Mouse (Mus musculus): Measurements from ENCODE around the gene Grm1.
"Not testable (repeated sequence)": the region's sequence is repeated elsewhere in the genome, so short reads cannot be mapped to it uniquely, and the experiment has no call there.

Gene Grm1

DNA sequence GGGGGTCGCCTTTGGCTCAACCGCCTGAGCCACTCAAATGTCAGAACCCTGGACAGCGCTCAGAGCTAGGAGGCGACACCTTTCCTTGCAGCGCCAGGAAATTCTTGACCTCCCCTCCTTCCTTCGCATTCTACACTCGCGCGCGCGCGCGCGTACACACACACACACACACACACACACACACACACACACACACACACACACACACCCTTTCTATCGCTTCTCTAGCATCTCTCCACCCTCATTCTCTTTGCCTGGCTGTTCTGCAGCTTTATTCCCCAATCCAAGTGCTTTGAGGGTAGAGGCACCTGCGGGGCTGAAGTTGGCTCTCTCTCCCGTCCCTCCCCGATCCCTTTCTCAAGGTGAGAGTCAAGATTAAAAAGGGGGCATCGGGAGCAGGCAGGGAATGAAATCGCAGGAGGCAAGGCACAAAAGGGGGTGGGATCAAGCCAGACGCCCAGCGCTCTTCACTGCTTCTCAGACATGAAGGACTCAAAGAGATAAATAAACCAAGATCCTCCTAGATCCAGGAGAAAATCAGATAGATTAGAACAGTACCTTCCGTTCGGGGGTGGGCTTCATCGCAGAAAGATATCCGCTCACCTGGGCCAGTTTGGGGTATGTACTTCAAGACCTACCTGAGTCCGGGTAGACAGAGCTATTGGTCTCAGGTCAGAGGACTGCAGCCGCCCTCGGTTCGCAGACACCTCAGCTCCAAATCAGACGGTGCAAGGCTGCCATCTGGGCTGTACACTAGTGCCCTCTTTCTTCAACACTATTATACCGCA lies at the start of gene Grm1:
Grm1 (minus strand) TSS at position 746 of the 788 bp plus-strand sequence.
- DNase-seq, result peak; percentile 75 to 76

DNA sequence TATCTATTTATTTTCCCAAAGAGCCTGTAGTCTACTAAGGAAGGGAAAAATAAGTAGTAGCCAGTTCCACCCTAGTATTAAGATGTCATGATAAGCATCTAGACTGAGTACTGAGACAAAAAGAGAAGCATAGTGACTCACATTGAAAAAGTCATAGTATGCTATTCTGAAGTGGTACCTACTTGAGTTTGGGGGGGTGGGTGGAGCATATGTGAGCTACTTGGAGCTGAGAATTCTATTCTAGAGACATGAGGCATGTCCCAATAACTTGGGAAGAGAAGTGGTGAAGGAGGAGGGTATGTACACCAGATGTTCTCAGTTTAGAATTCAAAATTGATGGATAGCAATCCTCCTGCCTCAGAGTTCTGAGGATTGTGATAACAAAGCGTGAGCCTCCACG lies 39.6 kb upstream of the Grm1 start:
- no peak for DNase-seq

DNA sequence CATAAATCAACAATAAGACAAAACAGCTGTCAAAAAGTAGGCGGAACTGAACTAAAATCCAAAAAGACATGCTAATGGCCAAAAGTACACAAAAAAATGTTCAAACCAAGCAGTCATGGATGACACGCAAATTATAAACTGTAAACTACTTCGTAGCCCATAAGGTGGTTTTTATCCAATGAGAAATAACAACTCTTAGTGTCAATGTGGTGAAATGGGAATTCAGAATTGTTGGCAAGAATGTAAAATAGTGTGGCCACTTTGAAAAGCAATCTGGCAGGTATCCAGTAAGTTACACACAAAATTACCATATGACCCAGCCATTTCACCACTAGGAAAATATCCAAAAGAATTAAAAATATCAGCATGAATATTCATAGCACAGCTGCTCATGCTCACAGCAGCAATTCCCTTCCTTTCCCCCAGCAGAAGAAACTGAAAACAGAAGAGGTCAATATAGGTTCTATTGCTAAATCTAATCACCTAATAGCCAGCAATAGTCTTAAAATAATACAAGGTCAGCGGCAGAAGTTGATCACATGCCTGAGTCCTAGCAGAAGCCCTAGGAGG lies 16.4 kb upstream of the Grm1 start:
- DNase-seq, result no peak

DNA sequence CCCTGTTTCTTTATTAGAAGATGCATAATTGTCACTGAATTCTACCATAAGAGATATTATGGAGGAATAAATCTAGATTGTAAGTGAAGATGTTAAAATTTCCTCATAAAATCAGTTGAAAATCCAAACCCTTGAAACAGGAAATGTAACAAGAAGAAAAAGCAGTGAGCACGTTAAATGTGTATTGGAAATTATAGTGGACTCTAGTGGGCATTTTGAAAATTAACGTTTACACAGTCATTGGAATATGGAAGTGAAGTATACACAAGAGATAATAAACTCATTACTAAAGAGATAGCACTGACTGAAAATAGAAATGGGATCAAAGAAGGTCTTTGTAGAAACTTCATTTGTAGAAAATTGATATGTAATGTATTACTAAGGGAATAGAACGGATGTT lies 4.2 kb upstream of the Grm1 start:
- DNase-seq, result no peak

DNA sequence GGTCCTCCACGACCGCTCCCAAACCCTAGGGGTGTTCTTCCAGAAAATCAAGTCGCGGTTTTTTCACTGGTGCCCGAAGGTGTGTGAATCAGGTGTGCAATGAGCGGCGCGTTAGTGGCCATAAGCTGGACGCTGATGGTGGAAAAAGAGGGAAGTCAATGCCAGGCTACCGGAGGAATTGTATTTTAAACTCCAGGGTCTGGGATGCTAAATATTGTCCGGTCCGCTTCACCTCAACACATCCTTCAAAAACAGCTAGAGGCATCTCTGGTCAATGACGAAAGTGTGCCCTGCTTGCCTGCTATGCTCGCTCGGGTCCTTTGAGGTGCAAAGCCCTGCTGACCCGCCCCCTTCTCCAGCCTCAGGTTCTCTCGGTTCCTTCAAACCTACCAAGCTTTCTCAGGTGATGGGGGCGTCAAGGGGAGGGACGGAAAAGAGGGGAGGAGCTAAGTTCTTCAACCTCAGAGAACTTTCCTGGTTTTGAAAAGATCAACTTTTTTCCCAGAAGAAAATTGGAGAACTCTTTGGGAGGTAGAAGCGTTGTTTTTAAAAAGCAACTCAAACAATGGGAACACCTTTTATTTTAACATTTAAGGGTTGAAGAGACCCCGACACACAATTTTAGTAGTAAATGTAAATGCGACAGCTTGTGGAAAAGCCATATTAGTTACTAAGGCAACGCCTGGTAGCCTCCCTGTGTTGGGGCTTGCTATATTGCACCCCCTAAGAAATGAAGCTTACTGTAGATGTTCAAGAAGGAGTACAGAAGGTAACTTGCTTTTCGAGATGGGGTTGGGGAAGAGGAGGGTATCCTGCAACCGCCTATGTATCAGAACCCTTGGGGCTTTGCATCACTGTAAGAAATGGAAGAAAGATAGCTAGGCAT lies 1.2 kb downstream of the Grm1 start:
- DNase-seq, result no peak

DNA sequence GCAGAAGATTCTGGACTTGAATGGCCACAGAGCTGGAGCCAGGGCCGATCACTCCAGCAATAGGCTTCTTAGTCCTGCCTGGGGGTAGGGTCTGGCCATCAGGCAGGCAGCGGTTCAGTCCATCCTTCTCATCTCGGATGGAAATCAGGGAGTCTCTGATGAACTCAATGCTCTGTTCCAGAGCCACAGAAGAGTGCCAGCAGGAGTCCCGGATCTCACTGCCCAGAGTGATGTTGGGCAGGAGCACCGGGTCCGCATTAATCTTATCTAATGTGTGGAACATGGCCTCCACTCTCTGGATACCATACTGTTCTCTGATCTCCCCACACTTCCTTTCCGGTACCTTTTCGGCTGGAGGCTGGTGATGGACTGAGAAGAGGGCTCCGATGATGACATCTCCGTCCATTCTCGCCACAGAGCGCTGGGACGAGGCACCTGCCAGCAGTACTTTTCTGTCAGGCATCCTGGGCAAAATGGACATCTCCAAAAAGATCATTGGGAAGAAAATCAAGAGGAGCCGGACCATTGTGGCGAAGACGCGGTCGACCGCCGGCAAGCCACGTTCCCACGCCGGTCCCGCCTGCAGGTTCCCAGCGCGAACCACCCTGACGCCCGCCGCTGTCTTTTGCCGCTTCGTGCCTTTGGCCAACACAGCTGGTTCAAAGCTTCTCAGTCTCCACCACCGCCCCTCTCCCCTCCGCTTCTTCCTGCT lies 2.0 kb downstream of the Grm1 start:
- DNase-seq, result no peak

DNA sequence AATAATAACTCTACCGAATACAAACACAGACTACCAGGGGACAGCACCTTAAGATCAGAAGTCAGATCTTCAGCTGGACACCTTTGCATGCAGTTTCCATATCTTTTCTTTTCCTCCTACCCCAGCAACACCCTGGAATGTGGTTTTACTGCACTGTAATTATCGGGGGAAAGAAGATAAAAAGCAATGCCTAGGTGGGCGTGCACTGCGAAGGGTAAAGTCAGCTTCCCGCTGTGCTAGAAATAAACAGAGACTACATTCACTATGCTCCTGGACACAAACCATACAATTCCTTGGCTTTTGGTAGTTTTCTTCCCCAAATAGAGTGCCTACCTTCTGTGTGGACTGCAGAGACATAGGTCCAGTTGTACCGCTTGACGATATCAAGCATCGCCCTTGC lies 2.6 kb downstream of the Grm1 start:
- no peak for DNase-seq

DNA sequence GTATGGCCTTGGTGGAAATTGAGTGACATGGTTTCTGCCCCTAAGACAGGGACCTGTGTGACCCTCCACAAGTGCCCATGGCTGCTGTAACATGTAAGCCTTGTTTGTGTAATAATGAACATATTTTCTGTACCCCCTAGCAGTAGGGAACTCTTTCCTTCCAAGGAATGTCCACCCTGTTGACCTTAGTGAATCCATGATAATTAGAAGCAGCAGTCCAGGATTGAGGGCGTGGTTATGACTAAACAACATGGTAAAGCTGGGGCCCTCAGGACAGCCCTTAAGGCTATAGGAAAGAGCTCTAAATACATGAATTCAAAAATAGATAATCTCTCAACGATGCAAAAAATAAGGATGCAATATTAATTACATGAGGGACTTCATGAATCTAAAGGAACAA lies 17.0 kb downstream of the Grm1 start:
- DNase-seq, result no peak

DNA sequence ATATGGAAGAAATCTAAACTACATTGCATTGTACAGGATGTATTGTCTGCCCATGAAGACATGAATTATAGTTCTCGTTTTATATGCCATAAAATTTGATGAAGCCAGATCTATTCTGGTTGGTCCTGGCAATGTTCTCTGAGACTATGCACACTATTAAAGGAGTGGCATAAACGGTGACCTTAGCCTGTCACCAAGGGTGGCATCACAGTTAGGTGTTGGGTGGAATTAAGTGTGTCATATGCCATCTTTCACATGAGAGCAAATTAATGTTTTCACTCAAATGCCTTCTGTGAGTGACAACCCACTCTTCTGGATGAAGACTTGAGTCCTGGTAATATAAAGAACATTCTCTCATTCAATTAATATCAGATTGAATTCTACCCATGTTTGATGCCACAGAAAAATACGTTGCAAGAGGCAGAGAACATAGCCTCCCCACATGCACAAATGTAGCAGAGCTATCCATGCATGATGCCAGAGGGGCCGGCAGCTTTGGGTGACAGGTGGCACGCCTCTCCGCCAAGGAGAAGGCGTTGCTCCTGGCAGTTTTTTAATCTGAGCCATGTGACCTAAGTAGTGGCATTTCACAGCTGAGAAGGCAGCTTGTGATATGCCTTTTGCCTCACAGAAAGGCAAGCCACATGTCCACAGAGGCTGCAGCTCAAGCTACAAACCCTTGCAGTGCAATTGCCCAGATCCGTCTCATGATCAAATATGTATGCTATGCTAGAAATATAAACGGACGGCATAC lies 20.7 kb downstream of the Grm1 start:
- no peak for DNase-seq

DNA sequence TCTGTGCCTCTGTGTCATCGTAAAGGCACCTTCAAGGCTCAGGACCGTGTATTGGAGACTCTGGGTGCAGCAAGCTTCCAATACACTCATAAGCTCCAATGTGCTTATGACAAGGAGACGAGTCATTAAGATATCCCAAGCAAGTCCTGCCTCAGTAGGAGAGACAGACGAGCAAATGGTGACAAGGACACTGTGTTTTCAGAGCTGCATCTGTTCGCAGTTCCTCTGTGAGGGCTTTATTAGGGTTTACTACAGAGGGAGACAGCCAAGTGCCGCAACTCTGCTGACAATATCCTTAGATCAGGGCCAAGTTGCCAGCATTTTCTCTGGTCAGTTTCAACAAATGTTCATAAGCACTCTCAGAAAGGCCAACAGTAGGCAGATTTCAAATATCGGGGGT lies 32.8 kb downstream of the Grm1 start:
- DNase-seq, result no peak

DNA sequence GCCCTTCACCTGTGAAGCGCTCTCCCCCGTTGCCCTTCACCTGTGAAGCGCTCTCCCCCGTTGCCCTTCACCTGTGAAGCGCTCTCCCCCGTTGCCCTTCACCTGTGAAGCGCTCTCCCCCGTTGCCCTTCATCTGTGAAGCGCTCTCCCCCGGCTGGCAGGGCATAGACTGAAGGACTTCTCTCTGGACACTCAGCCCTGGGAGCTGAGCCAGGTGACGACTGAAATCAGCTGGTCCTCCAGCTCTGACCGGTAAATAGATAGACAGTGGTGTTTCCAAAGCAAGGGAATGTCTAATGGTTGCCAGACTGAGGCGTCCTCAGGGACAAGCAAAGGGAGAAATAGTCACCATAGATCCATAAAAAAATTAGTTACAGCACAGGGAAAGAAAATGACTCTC lies 36.7 kb downstream of the Grm1 start:
- DNase-seq, result not testable (repeated sequence)

DNA sequence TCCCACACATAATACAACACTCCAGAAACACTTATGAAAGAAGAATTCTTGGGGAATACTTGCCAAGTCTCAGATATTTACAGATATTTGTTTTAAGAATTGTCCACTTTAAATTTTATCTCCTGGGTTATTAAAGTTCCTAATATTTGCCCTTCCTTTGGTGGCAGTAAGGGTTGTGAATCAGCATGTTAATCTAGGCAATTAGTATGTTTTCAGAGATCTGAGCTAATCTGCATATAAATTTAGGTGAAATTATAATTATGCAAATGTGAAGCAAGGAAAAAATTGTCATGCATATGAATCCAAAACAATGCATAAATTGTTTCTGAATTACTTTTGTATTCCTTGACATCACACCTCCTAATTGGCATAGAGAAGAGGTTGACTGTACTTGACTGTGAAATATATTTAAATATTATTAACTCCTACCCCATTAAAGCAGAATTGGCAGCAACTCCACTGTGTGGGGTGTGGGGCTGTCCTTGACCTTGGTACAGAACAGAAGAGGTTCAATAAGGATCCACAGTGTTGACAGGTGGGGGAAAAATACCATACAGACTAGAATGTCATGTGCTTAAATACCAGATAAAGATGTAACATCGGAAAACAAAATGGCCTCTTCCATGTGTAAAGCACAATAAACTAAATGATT lies 37.6 kb downstream of the Grm1 start:
- no peak for DNase-seq

DNA sequence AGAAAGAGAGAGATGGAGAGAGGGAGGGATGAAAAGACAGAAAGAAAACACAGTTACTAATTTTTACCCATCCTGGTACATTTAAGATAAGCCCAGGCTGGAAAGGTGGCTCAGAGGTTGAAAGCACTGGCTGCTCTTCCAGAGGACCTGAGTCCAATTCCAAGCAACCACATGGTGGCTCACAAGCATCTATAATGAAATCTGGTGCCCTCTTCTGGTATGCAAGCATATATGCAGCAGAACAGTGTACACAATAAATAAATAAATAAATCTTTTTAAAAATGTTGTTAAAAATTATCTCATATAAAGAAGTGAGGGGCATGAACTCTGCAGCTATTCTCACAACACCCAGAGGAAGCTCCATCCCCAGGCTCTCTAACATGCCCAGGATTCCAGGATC lies 42.8 kb downstream of the Grm1 start:
- no peak for DNase-seq

DNA sequence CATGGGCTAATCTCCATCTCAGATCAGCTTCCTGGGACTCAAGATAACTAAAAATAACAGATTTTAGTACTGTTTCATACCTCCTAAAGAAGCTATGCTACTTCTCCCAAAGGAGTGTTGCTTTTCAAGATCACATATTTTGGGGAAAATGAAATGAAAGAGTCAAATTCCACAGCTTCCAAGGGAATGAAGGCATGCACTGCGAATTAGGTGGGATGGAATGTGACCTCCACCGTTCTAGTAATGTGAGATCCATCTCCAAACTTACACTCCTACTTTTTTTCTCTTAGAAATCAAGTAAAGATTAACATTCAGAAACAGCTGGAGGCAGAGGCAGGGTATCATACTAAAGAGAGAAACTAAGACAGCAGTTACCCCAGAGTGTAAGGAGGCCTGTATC lies 49.9 kb downstream of the Grm1 start:
- DNase-seq, result no peak

DNA sequence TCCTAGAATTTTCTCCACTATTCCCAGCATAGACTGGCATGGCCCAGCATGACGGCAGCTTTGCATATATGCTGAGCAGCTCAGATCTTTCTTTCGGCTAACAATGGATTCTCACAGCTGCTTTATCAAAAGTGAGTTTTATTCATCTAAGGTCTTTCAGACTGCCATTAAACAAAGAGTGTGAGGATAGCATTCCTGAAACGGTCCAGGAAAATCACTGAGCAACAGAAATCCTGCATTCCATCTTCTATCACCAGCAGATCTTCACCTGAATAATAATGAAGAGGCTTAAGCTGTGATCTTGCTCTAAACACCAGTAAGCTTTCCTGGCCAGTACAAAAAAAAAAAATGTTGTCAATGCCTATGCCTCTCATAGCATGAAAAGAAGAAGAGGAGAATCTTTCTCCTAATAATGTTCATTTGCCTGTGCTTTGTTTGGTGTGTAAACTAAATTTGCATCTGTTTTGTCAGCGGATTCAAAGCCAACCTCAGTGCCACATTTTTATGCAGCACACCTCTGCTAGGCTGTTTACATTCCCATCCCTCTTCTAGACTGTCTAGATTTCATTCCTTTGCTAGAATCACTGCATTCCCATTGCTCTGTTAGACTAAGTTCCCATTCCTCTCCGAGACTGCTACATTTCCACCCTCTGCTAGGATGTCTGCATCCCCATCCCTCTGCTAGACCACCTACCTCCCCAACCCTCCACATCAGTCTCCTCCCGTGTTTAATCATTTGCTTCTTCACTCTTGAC lies 56.2 kb downstream of the Grm1 start:
- DNase-seq, result no peak

DNA sequence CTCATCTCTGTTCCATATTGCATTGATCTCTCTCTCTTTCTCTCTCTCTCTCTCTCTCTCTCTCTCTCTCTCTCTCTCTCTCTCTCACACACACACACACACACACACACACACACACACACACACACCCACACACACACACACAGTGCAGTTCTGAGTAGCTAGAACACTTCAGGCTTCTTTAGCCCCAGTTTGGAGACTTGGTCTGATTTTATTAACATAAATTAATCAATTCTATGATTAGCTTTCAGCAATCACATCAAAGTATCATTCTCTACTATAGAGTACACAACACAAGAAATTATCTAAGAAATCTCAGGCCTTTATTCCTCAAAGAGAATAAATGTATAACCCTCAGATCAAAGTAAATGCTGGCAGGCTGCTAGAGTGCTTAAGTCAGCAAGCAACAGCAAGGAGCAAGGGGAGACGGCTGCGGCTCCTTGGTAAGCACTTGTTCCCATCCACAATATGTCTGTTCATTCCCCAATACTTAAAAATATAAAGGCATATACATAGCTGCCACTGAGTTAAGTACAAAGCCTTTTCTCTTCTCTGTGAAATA lies 63.1 kb downstream of the Grm1 start:
- DNase-seq, result peak; percentile 3 to 6

DNA sequence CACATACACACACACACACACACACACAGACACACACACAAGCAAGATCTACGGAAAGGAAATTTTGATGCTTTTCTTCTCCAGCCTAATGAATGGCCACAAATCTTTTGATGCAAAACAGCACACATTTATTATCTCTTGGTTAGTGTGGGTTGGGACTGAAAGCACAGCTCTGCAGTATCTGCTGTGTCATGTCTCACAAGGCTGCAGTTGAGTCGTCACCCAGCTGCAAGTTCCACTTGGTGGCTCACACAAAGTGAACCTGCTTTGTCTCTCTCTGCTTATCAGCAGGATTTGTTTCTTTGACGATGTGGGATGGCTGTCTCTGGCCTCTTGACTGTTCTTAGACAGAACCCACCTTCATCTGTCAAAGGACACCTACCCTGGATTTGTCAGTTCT lies 68.5 kb downstream of the Grm1 start:
- no peak for DNase-seq

DNA sequence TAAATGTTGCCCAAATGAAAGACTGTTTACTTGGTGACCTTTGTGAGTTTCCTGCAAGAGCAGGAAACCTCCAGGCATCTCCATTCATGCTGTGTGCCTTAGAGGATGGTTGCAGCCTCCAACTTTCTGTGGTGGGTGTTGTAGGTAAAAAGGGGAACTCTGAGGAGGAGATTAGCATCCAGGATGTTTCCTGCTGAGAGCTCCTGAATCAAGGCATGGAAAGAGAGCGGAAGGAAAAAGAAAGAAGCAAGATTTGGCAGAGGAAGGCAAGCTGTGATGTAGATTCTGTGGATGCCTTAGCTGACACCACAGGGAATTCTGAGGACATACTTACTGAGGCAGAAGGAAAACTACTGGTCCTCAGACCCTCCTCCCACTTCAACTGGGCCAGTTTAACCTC lies 85.4 kb downstream of the Grm1 start:
- no peak for DNase-seq

DNA sequence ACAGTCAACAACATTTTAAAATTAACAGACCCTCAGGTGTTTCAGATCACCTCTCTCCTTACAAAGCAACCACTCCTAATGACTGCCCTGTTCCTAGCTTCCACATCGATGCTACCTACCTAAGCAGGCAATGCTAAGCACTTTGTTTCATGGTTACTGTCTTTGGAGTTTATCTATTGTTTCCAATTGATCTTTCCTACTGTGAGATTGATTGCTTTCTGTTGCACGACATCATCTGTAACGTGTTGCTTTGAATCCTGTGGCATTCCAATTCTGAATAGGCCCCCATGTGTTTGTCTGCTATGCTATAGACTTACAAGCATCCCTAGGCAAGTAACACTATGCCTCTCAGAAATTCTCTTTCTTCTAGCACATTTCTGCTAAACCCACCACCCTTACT lies 90.4 kb downstream of the Grm1 start:
- no peak for DNase-seq

DNA sequence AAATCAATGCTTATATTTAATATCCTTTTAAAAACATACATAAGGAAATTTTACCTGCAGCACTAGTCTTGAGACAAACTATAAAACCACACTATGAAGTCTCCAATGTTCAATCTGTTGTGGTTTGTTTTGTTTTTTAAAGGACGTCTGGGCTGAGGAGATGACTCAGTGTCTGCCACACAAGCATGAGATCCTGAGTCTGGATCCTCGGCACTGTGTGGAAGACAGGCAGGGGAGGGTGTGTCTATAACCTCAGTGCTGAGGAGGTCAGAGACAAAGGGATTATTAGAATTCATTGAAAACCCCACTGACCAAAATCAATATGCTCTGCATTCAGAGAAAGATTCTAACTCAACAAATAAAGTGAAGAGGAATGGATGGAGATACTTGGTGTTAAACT lies 110.8 kb downstream of the Grm1 start:
- no peak for DNase-seq

Data from kidney, postnatal 4 days (tissue).